Comparison of ENCODE assay signal across 8 mouse cellular contexts in the genomic region with DNA sequence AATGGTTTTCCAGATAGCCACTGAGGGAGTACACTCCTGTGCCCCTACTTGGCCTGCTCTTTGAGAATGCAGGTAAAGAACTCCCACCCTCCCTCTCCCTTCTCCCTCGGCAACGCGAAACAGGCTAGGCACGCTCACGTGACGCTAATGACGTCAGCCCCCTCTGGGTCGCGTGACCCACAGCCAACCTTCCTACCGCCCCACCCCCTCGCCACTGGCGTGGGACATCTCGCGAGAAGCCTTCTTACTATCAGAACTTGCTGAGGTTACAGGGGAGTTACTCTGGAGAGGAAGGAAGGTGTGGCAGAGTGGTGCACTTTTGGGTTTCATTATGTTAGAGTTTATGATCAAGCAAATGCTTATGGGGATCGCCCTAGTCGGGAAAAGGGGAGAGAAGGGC. TPM values are rescaled to one million over a fixed set of nuclear protein-coding genes. Genes with fewer than 3 reads are reported as not detected.
DNase-seq lines count a peak whose midpoint lies in the region; ATAC-seq and TF ChIP-seq lines count a peak whose summit lies in the region.

A gene (plus strand): TSS at position 217 of the 400 bp plus-strand sequence.

- peak; percentile 91 for ATAC-seq in embryonic facial prominence, embryonic 12.5 days (ENCODE audit: insufficient number of reproducible peaks, insufficient read depth, low FRiP score, low TSS enrichment)
- peak; percentile 81 for ATAC-seq in granulocyte monocyte progenitor cell, adult 5-6 weeks (replicated peaks; ENCODE audit: poor library complexity, severe bottlenecking)
- ATAC-seq in intestine, postnatal 0 days = peak; percentile 91

- H3K36me3 ChIP-seq in embryonic facial prominence, embryonic 12.5 days = no peaks in the 10 kb centered on the region
- H3K36me3 ChIP-seq in intestine, postnatal 0 days (ENCODE audit: control insufficient read depth, insufficient read depth) = peaks cover 6% of the 10 kb centered on the region
- H3K36me3 ChIP-seq in midbrain, embryonic 10.5 days = no peaks in the 10 kb centered on the region

- peak within 1 kb of the TSS; percentile 96 for H3K27ac ChIP-seq in embryonic facial prominence, embryonic 12.5 days
- H3K27ac ChIP-seq in intestine, postnatal 0 days (ENCODE audit: low read depth, low read length) = peak within 1 kb of the TSS; percentile 99
- H3K27ac ChIP-seq in midbrain, embryonic 10.5 days (replicated peaks) = peak within 1 kb of the TSS; percentile 94

- peak within 1 kb of the TSS; percentile 81 for H3K4me2 ChIP-seq in embryonic facial prominence, embryonic 12.5 days (replicated peaks)
- peak within 1 kb of the TSS; percentile 87 for H3K4me2 ChIP-seq in intestine, postnatal 0 days (replicated peaks; ENCODE audit: low read depth)

- intact Hi-C loops in left cerebral cortex, postnatal 36 days (cut with DNase I) = loop anchor here (1.0 to 5.0 kb wide), 3 partner anchors 71 to 306 kb away; no protein-coding TSS in a partner anchor

- peak; percentile 97 to 99 for DNase-seq in adrenal gland, postnatal 36 days
- DNase-seq in left cerebral cortex, postnatal 36 days (ENCODE audit: low spot score in 2 of 2) = peak; percentile 91 to 92
- DNase-seq in midbrain, embryonic 10.5 days (ENCODE audit: low spot score) = peak; percentile 95
- DNase-seq in right cerebral cortex, postnatal 36 days (ENCODE audit: low spot score in 2 of 2) = peak; percentile 92 to 94
- DNase-seq in urinary bladder, postnatal 4 days (ENCODE audit: low spot score in 2 of 2) = peak; percentile 94 to 98

- H3K4me1 ChIP-seq in embryonic facial prominence, embryonic 12.5 days = 0 out of 2 replicates have a peak, but pooled peaks cover 3% of the 10 kb centered on the region
- no peaks in the 10 kb centered on the region for H3K4me1 ChIP-seq in intestine, postnatal 0 days (replicated peaks; ENCODE audit: control insufficient read depth, insufficient read depth, low read length)
- peaks cover 10% of the 10 kb centered on the region for H3K4me1 ChIP-seq in midbrain, embryonic 10.5 days

- peak within 1 kb of the TSS; percentile 71 for H3K9ac ChIP-seq in embryonic facial prominence, embryonic 12.5 days
- H3K9ac ChIP-seq in intestine, postnatal 0 days (ENCODE audit: low read depth, low read length) = peak within 1 kb of the TSS; percentile 84

- no peak for TF ChIP-seq CTCF in intestine, postnatal 0 days (IDR thresholded peaks at IDR 0.05; ENCODE audit: low read depth)

- WGBS in embryonic facial prominence, embryonic 12.5 days = under 1% methylated on average over 16 of the region's 16 CpGs
- under 1% methylated on average over 16 of the region's 16 CpGs for WGBS in intestine, postnatal 0 days
- WGBS in midbrain, embryonic 10.5 days = under 1% methylated on average over 16 of the region's 16 CpGs

- H3K27me3 ChIP-seq in embryonic facial prominence, embryonic 12.5 days = no peaks in the 10 kb centered on the region
- no peaks in the 10 kb centered on the region for H3K27me3 ChIP-seq in intestine, postnatal 0 days (replicated peaks; ENCODE audit: control insufficient read depth, insufficient read depth, low read length)
- H3K27me3 ChIP-seq in midbrain, embryonic 10.5 days (ENCODE audit: low read depth, poor library complexity, severe bottlenecking) = peaks cover 13% of the 10 kb centered on the region; the same call in 1 of the 2 replicates

- no peaks in the 10 kb centered on the region for H3K9me3 ChIP-seq in embryonic facial prominence, embryonic 12.5 days
- no peaks in the 10 kb centered on the region for H3K9me3 ChIP-seq in intestine, postnatal 0 days (ENCODE audit: control insufficient read depth)
- no peaks in the 10 kb centered on the region for H3K9me3 ChIP-seq in midbrain, embryonic 10.5 days (replicated peaks)

- peak within 1 kb of the TSS; percentile 76 for H3K4me3 ChIP-seq in embryonic facial prominence, embryonic 12.5 days
- H3K4me3 ChIP-seq in intestine, postnatal 0 days (ENCODE audit: low read depth, low read length) = peak within 1 kb of the TSS; percentile 68
- peak within 1 kb of the TSS; percentile 71 for H3K4me3 ChIP-seq in midbrain, embryonic 10.5 days

RNA-seq across cellular contexts. Expression of the gene that starts here (rescaled TPM):
- total RNA-seq in adrenal gland, postnatal 36 days (2021) = 10 to 100 TPM; 96.8 to 97.2 TPM
- polyA plus RNA-seq in embryonic facial prominence, embryonic 12.5 days (2016; fragmentation: Nextera tagmentation; extraction: Ambion mirVana) = 24.1 and 25.0 TPM in 2 replicates
- 11.8 and 14.5 TPM in 2 replicates for total RNA-seq in granulocyte monocyte progenitor cell, adult 5-6 weeks (2014; fragmentation: Nextera tagmentation)
- total RNA-seq in granulocyte monocyte progenitor cell, adult 5-6 weeks (2017) = 8.6 and 14.9 TPM in 2 replicates
- polyA plus RNA-seq in intestine, postnatal 0 days (2015; fragmentation: Nextera tagmentation; extraction: Ambion mirVana) = 42.6 and 50.4 TPM in 2 replicates
- 100 to 1,000 TPM; 143 to 185 TPM for total RNA-seq in left cerebral cortex, postnatal 36 days (2021)
- polyA plus RNA-seq in midbrain, embryonic 10.5 days (2016; fragmentation: Nextera tagmentation; extraction: Ambion mirVana) = 11.7 and 13.0 TPM in 2 replicates

Comparison
In these comparisons a context has a peak if more than half of its experiments do, and no peak if none do; other contexts are left out.
1. Peak in every context shown above with its lines: DNase-seq, ATAC-seq, H3K4me3 ChIP-seq and H3K27ac ChIP-seq.
2. RNA of the gene that starts here (total RNA-seq): 143 to 185 TPM in left cerebral cortex, postnatal 36 days and 96.8 to 97.2 TPM in adrenal gland, postnatal 36 days; 8.6 to 14.9 TPM in granulocyte monocyte progenitor cell, adult 5-6 weeks; every median in the first group is over 4 times any median in the second.